Comparison of ENCODE assay signal across 20 mouse cellular contexts in genomic region chr14:32822812-32823211, GRCm38 (mm10). TPM values are rescaled to one million over a fixed set of nuclear protein-coding genes. Genes with fewer than 3 reads are reported as not detected.
A peak's percentile ranks its signal among the peaks of the same experiment; 100 is the strongest.
DNase-seq lines count a peak whose midpoint lies in the region; ATAC-seq lines count a peak whose summit lies in the region.
"Had no signal": no experiment of that assay in that cellular context is flagged by ENCODE, and none has a peak within 500 bp of the region (broad histone marks: within the 10 kb centered on the region; RNA-seq: fewer than 3 reads in every experiment).

No protein-coding gene starts in this region.

- H3K4me3 ChIP-seq in heart, embryonic 10.5 days = no peak overlapping the region
- H3K4me3 ChIP-seq in intestine, embryonic 14.5 days (ENCODE audit: low read depth, low read length) = no peak overlapping the region
- H3K4me3 ChIP-seq in intestine, embryonic 16.5 days (ENCODE audit: low read length) = no peak overlapping the region

- no peak overlapping the region for H3K9ac ChIP-seq in intestine, embryonic 14.5 days (ENCODE audit: low read length)
- H3K9ac ChIP-seq in intestine, embryonic 16.5 days (ENCODE audit: low read depth, low read length) = no peak overlapping the region

- H3K4me2 ChIP-seq in intestine, embryonic 14.5 days (ENCODE audit: low read length) = no peak overlapping the region
- no peak overlapping the region for H3K4me2 ChIP-seq in intestine, embryonic 16.5 days (ENCODE audit: low read depth, low read length)

- peak; percentile 78 for DNase-seq in heart, adult 11 months
- no peak for DNase-seq in heart, embryonic 10.5 days (ENCODE audit: low spot score)
- peak; percentile 31 for DNase-seq in intestine, embryonic 14.5 days (ENCODE audit: low spot score)
- DNase-seq: adrenal gland, adult 2 months; adrenal gland, adult 8-10 months; adrenal gland, postnatal 10 days; adrenal gland, postnatal 14 days; adrenal gland, postnatal 25 days; adrenal gland, postnatal 36 days; B cell, adult 2 months; cerebellum, adult 11 months; cerebellum, adult 11-12 months; cerebellum, adult 18-20 months had no signal

- no peaks in the 10 kb centered on the region for H3K9me3 ChIP-seq in heart, embryonic 10.5 days
- H3K9me3 ChIP-seq in intestine, embryonic 14.5 days (ENCODE audit: control insufficient read depth, low read length) = no peaks in the 10 kb centered on the region
- no peaks in the 10 kb centered on the region for H3K9me3 ChIP-seq in intestine, embryonic 16.5 days (ENCODE audit: control insufficient read depth, low read length)

- no peak for ATAC-seq in intestine, embryonic 14.5 days (replicated peaks; ENCODE audit: low FRiP score, low TSS enrichment, low read depth)
- ATAC-seq in intestine, embryonic 16.5 days = no peak
- ATAC-seq: activated CD4-positive, CD25-positive, alpha-beta regulatory T cell, adult 4 months; CD4-positive, CD25-positive, alpha-beta regulatory T cell, adult 4 months; Patski had no signal

- 77% methylated on average over 4 of the region's 4 CpGs for WGBS in heart, embryonic 10.5 days
- 83% methylated on average over 4 of the region's 4 CpGs for WGBS in intestine, embryonic 14.5 days
- 83% methylated on average over 4 of the region's 4 CpGs for WGBS in intestine, embryonic 16.5 days

- peaks cover 3% of the 10 kb centered on the region; the same call in 1 of the 2 replicates for H3K27me3 ChIP-seq in heart, embryonic 10.5 days (ENCODE audit: insufficient read depth, poor library complexity, severe bottlenecking)
- H3K27me3 ChIP-seq in intestine, embryonic 14.5 days (replicated peaks; ENCODE audit: control insufficient read depth, insufficient read depth, low read length) = no peaks in the 10 kb centered on the region
- H3K27me3 ChIP-seq in intestine, embryonic 16.5 days (replicated peaks; ENCODE audit: control insufficient read depth, insufficient read depth, low read length) = no peaks in the 10 kb centered on the region

- no peaks in the 10 kb centered on the region for H3K36me3 ChIP-seq in heart, embryonic 10.5 days
- no peaks in the 10 kb centered on the region for H3K36me3 ChIP-seq in intestine, embryonic 14.5 days (ENCODE audit: control insufficient read depth, insufficient read depth, low read length)
- no peaks in the 10 kb centered on the region for H3K36me3 ChIP-seq in intestine, embryonic 16.5 days (ENCODE audit: control insufficient read depth, insufficient read depth, low read length)
- H3K36me3 ChIP-seq: G1E had no signal

- H3K4me1 ChIP-seq in heart, embryonic 10.5 days = peaks cover 39% of the 10 kb centered on the region
- H3K4me1 ChIP-seq in intestine, embryonic 14.5 days (replicated peaks; ENCODE audit: control insufficient read depth, insufficient read depth, low read length) = peaks cover 33% of the 10 kb centered on the region
- peaks cover 27% of the 10 kb centered on the region for H3K4me1 ChIP-seq in intestine, embryonic 16.5 days (ENCODE audit: control insufficient read depth, insufficient read depth, low read length)

- no peak overlapping the region for H3K27ac ChIP-seq in heart, embryonic 10.5 days
- no peak overlapping the region for H3K27ac ChIP-seq in intestine, embryonic 14.5 days (ENCODE audit: low read depth)
- no peak overlapping the region for H3K27ac ChIP-seq in intestine, embryonic 16.5 days (ENCODE audit: low read length)

RNA-seq across cellular contexts. Expression of gene Fam170b, which starts 10.9 kb away (rescaled TPM):
- polyA plus RNA-seq in heart, embryonic 10.5 days (2016; fragmentation: Nextera tagmentation; extraction: Ambion mirVana) = 0.09 TPM in 1 of 2 replicates, not detected in the other
- polyA plus RNA-seq in intestine, embryonic 14.5 days (2014; fragmentation: Nextera tagmentation; extraction: Ambion mirVana) = not detected in 2 replicates
- polyA plus RNA-seq in intestine, embryonic 16.5 days (2015; fragmentation: Nextera tagmentation; extraction: Ambion mirVana) = 0.10 TPM in 2 replicates
- polyA plus RNA-seq: activated CD4-positive, CD25-positive, alpha-beta regulatory T cell, adult 4 months; brain, embryonic 14.5 days; C2C12; CD4-positive, CD25-positive, alpha-beta regulatory T cell, adult 4 months; G1E; Patski had no signal

RNA-seq across cellular contexts. Expression of gene Vstm4, which starts 33.7 kb away (rescaled TPM):
- 6.1 and 9.5 TPM in 2 replicates for polyA plus RNA-seq in heart, embryonic 10.5 days (2016; fragmentation: Nextera tagmentation; extraction: Ambion mirVana)
- 31.0 and 32.9 TPM in 2 replicates for polyA plus RNA-seq in intestine, embryonic 14.5 days (2014; fragmentation: Nextera tagmentation; extraction: Ambion mirVana)
- 26.6 and 28.3 TPM in 2 replicates for polyA plus RNA-seq in intestine, embryonic 16.5 days (2015; fragmentation: Nextera tagmentation; extraction: Ambion mirVana)
- polyA plus RNA-seq: C2C12; CD4-positive, CD25-positive, alpha-beta regulatory T cell, adult 4 months; G1E; Patski had no signal

RNA-seq across cellular contexts. Expression of gene Tmem273, which starts 37.0 kb away (rescaled TPM):
- 0.18 and 0.39 TPM in 2 replicates for polyA plus RNA-seq in heart, embryonic 10.5 days (2016; fragmentation: Nextera tagmentation; extraction: Ambion mirVana)
- 1.4 and 2.2 TPM in 2 replicates for polyA plus RNA-seq in intestine, embryonic 14.5 days (2014; fragmentation: Nextera tagmentation; extraction: Ambion mirVana)
- 2.2 and 2.5 TPM in 2 replicates for polyA plus RNA-seq in intestine, embryonic 16.5 days (2015; fragmentation: Nextera tagmentation; extraction: Ambion mirVana)
- polyA plus RNA-seq: G1E, Patski had no signal
